Mouse (Mus musculus): ENCODE results near the gene Epb41.

Gene Epb41

GRCm38 (mm10) chr4:132065578-132065977 is 9.5 kb downstream of the Epb41 start:
- Histone ChIP-seq H3K27me3 (ENCODE audit: control insufficient read depth, insufficient read depth, low read length, poor library complexity, severe bottlenecking) (no peaks in the 10 kb centered on the region), H3K36me3 (ENCODE audit: control insufficient read depth, insufficient read depth, low read length, poor library complexity, severe bottlenecking) (no peaks in the 10 kb centered on the region)
- no peak for DNase-seq (ENCODE audit: low read depth, low spot score)

GRCm38 (mm10) chr4:132064550-132064949 is 10.6 kb downstream of the Epb41 start:
- H3K36me3 ChIP-seq (ENCODE audit: control insufficient read depth, insufficient read depth, low read length, poor library complexity, severe bottlenecking): no peaks in the 10 kb centered on the region
- no peaks in the 10 kb centered on the region for H3K27me3 ChIP-seq (ENCODE audit: control insufficient read depth, insufficient read depth, low read length, poor library complexity, severe bottlenecking)
- no peak for DNase-seq (ENCODE audit: low read depth, low spot score)

DNA sequence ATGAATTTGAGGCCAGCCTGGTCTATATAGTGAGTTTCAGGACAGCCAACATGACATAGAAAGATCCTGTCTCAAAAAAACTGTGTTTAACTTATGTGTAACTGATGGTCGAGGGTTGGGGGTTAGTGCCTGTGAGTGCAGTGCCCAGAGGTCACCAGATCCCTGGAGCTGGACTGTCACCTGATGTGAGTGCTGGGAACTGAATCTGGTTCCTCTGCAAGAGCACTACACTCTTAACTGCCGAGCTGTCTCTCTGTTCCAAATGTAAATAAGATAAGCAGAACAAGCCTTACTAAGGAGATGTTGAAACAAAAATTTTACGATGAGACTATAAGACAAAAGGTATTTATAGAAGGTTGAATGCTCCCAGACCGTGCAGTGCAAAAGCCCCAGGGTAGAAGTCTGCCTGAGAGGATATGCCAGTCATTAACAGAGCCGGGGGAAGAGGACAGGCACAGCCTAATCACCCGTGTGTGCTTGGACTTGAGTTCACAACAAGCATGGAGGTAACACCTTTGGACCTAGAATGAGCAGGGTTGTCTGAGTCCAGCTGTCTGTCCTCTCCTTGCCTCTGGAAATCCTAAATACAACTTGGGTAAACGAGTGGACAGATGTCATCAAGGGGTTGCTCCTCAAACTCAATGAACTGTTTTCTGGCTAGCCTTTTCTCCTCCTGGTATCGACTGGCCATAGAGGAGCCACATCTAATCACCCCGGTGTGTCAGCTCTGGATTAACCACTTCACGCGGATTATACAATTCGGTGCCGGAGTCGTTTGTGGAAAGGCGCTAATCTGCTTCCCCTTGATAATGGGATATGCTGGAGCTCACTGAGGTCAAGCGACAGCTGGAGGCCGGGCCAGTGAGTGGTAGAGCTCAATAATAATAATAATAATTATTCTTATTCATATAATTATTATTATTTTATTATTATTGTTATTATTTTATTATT is 11.9 kb downstream of the Epb41 start:
- Histone ChIP-seq H3K27me3 (ENCODE audit: control insufficient read depth, insufficient read depth, low read length, poor library complexity, severe bottlenecking) (no peaks in the 10 kb centered on the region), H3K36me3 (ENCODE audit: control insufficient read depth, insufficient read depth, low read length, poor library complexity, severe bottlenecking) (no peaks in the 10 kb centered on the region)
- DNase-seq (ENCODE audit: low read depth, low spot score): no peak

GRCm38 (mm10) chr4:132062289-132062688 is 12.8 kb downstream of the Epb41 start:
- Histone ChIP-seq H3K36me3 (ENCODE audit: control insufficient read depth, insufficient read depth, low read length, poor library complexity, severe bottlenecking) (no peaks in the 10 kb centered on the region), H3K27me3 (ENCODE audit: control insufficient read depth, insufficient read depth, low read length, poor library complexity, severe bottlenecking) (no peaks in the 10 kb centered on the region)
- DNase-seq (ENCODE audit: low read depth, low spot score): no peak

DNA sequence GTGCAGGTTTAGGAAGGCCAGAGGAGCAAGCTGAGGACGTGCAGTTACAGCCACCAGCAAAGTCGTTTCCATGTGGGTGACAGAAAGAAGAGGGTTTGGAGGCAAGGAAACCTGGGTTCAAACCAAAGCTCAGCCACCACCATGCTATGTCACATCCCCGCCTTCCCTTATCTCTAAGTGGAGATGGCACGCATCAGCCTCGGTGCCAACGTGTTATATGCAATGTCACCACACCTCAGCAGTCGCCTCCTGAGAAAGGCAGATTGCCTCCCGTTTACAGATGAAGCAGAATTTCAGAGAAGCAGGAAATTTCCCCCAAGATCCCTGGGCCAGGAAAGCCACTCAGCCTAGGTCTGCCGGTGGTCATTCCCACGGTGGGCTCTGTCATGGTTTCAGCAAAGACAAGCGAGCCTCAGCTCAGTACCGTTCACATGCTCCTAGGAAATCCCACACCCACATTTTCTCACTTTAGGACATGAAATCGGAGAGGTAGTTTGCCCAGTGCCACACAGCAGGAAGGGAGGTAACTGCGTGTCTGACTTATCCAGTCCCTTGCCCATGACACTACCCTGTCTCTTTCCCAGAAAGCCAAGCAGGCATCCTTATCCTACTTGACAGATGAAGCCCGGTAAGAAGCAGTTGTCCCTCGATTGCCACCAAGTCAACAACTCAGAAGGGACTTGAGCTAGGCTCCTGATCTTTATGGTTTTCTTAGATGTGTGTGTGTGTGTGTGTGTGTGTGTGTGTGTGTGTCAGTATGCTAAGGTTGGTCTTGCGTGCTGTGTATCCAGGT is 14.9 kb downstream of the Epb41 start:
- DNase-seq (ENCODE audit: low read depth, low spot score): no peak
- H3K36me3 ChIP-seq (ENCODE audit: control insufficient read depth, insufficient read depth, low read length, poor library complexity, severe bottlenecking): no peaks in the 10 kb centered on the region
- no peaks in the 10 kb centered on the region for H3K27me3 ChIP-seq (ENCODE audit: control insufficient read depth, insufficient read depth, low read length, poor library complexity, severe bottlenecking)

- Histone ChIP-seq H3K36me3 (ENCODE audit: control insufficient read depth, insufficient read depth, low read length, poor library complexity, severe bottlenecking) (no peaks in the 10 kb centered on the region), H3K27me3 (ENCODE audit: control insufficient read depth, insufficient read depth, low read length, poor library complexity, severe bottlenecking) (no peaks in the 10 kb centered on the region)
- no peak for DNase-seq (ENCODE audit: low read depth, low spot score)
Observed at GRCm38 (mm10) chr4:132059541-132059940, 15.6 kb downstream of the Epb41 start.

- no peak for DNase-seq (ENCODE audit: low read depth, low spot score)
- no peaks in the 10 kb centered on the region for H3K27me3 ChIP-seq (ENCODE audit: control insufficient read depth, insufficient read depth, low read length, poor library complexity, severe bottlenecking)
- no peaks in the 10 kb centered on the region for H3K36me3 ChIP-seq (ENCODE audit: control insufficient read depth, insufficient read depth, low read length, poor library complexity, severe bottlenecking)
Observed at GRCm38 (mm10) chr4:132057311-132057710, 17.8 kb downstream of the Epb41 start.

GRCm38 (mm10) chr4:132051321-132052275 is 23.5 kb downstream of the Epb41 start:
- no peak for DNase-seq (ENCODE audit: low read depth, low spot score)
- H3K36me3 ChIP-seq (ENCODE audit: control insufficient read depth, insufficient read depth, low read length, poor library complexity, severe bottlenecking): no peaks in the 10 kb centered on the region; the same call in 1 of the 2 replicates
- H3K27me3 ChIP-seq (ENCODE audit: control insufficient read depth, insufficient read depth, low read length, poor library complexity, severe bottlenecking): no peaks in the 10 kb centered on the region

- Histone ChIP-seq H3K36me3 (ENCODE audit: control insufficient read depth, insufficient read depth, low read length, poor library complexity, severe bottlenecking) (no peaks in the 10 kb centered on the region; the same call in 1 of the 2 replicates), H3K27me3 (ENCODE audit: control insufficient read depth, insufficient read depth, low read length, poor library complexity, severe bottlenecking) (no peaks in the 10 kb centered on the region)
- DNase-seq (ENCODE audit: low read depth, low spot score): peak; percentile 8
Observed at GRCm38 (mm10) chr4:132049549-132050200, 25.4 kb downstream of the Epb41 start.

DNA sequence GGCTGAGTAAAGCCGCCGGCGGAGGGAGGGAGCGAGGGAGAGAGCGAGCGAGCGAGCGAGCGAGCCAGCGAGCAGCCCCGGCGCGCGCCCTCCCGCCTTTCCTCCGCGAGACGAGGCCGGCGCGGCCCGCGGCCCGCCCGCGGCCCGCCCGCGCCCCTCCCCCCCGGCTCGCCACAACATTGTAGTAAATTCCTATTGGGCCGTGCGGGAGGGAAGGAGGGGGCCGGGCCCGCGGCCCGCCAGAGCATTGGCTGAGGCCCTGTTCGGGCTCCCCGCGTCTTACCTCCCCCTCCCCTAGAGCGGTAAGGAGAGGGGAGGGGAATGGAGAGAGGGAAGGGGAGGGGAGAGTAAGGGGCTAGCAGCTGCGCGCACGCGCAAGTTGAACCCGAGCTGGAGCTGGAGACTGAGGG is 26.1 kb downstream of the Epb41 start:
- DNase-seq (ENCODE audit: low read depth, low spot score): peak; percentile 87
- H3K36me3 ChIP-seq (ENCODE audit: control insufficient read depth, insufficient read depth, low read length, poor library complexity, severe bottlenecking): no peaks in the 10 kb centered on the region; the same call in 1 of the 2 replicates

GRCm38 (mm10) chr4:132048011-132048991 is 26.8 kb downstream of the Epb41 start:
- DNase-seq (ENCODE audit: low read depth, low spot score): peak; percentile 74

More for the DNA sequence above, 26.1 kb downstream of the Epb41 start:
- H3K27me3 ChIP-seq (ENCODE audit: control insufficient read depth, insufficient read depth, low read length, poor library complexity, severe bottlenecking): no peaks in the 10 kb centered on the region

GRCm38 (mm10) chr4:132043726-132044125 is 31.4 kb downstream of the Epb41 start:
- H3K36me3 ChIP-seq (ENCODE audit: control insufficient read depth, insufficient read depth, low read length, poor library complexity, severe bottlenecking): no peaks in the 10 kb centered on the region

More at GRCm38 (mm10) chr4:132048011-132048991, 26.8 kb downstream of the Epb41 start:
- H3K36me3 ChIP-seq (ENCODE audit: control insufficient read depth, insufficient read depth, low read length, poor library complexity, severe bottlenecking): no peaks in the 10 kb centered on the region; the same call in 1 of the 2 replicates
- H3K27me3 ChIP-seq (ENCODE audit: control insufficient read depth, insufficient read depth, low read length, poor library complexity, severe bottlenecking): no peaks in the 10 kb centered on the region

More at GRCm38 (mm10) chr4:132043726-132044125, 31.4 kb downstream of the Epb41 start:
- H3K27me3 ChIP-seq (ENCODE audit: control insufficient read depth, insufficient read depth, low read length, poor library complexity, severe bottlenecking): no peaks in the 10 kb centered on the region
- no peak for DNase-seq (ENCODE audit: low read depth, low spot score)

Data from splenic B cell, adult 2 months (primary cell).